ENCODE assay signal across 10 mouse cellular contexts in the genomic region with DNA sequence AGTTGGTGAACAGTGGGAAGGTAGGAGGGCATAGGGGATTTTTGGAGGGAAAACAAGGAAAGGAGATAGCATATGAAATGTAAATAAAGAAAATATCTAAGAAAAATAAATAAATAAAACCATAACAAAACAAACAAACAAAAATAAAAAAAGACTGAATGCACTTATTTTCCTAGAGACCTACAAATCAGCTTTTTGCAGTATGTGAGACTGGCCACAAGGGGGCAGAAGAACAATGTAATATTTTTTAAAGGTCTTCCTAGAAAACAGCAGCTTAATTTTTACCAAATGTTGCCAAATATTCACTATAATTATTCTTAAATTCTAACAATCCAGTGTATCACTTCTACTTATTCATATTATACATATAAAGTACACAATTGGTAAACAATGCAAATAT.
DNase-seq lines count a peak whose midpoint lies in the region; ATAC-seq lines count a peak whose summit lies in the region.
"Had no signal": no experiment of that assay in that cellular context is flagged by ENCODE, and none has a peak within 500 bp of the region (broad histone marks: within the 10 kb centered on the region; RNA-seq: fewer than 3 reads in every experiment).

No protein-coding gene starts in this region.

- no peaks in the 10 kb centered on the region for H3K4me1 ChIP-seq in hindbrain, embryonic 14.5 days (replicated peaks; ENCODE audit: control insufficient read depth, insufficient read depth, low read length)
- no peaks in the 10 kb centered on the region for H3K4me1 ChIP-seq in hindbrain, embryonic 13.5 days (replicated peaks)
- no peaks in the 10 kb centered on the region for H3K4me1 ChIP-seq in midbrain, embryonic 10.5 days
- H3K4me1 ChIP-seq: hindbrain, embryonic 15.5 days; liver, embryonic 13.5 days had no signal

- no peak for ATAC-seq in hindbrain, embryonic 14.5 days (ENCODE audit: low FRiP score)
- no peak for ATAC-seq in hindbrain, embryonic 13.5 days (ENCODE audit: low FRiP score)
- ATAC-seq in monocyte, adult 5-6 weeks (replicated peaks; ENCODE audit: insufficient number of reproducible peaks, low FRiP score, low TSS enrichment, poor library complexity, severe bottlenecking), result no peak

- H3K36me3 ChIP-seq in hindbrain, embryonic 14.5 days (replicated peaks; ENCODE audit: control insufficient read depth, insufficient read depth), result no peaks in the 10 kb centered on the region
- H3K36me3 ChIP-seq in hindbrain, embryonic 13.5 days, result no peaks in the 10 kb centered on the region
- no peaks in the 10 kb centered on the region for H3K36me3 ChIP-seq in midbrain, embryonic 10.5 days
- H3K36me3 ChIP-seq: hindbrain, embryonic 15.5 days; liver, embryonic 13.5 days had no signal

- H3K27me3 ChIP-seq in hindbrain, embryonic 14.5 days (ENCODE audit: control insufficient read depth, insufficient read depth, low read length), result no peaks in the 10 kb centered on the region
- H3K27me3 ChIP-seq in hindbrain, embryonic 13.5 days, result no peaks in the 10 kb centered on the region
- H3K27me3 ChIP-seq in midbrain, embryonic 10.5 days (ENCODE audit: low read depth, poor library complexity, severe bottlenecking), result no peaks in the 10 kb centered on the region
- H3K27me3 ChIP-seq: hindbrain, embryonic 15.5 days; liver, embryonic 13.5 days had no signal

- H3K4me2 ChIP-seq in hindbrain, embryonic 14.5 days (replicated peaks), result no peak overlapping the region
- no peak overlapping the region for H3K4me2 ChIP-seq in hindbrain, embryonic 13.5 days
- H3K4me2 ChIP-seq: hindbrain, embryonic 15.5 days; liver, embryonic 13.5 days had no signal

- peak; percentile 72 for DNase-seq in hindbrain, embryonic 14.5 days (ENCODE audit: low spot score)
- DNase-seq in right cerebral cortex, postnatal 14 days, result peak; percentile 11
- no peak for DNase-seq in right cerebral cortex, postnatal 36 days (ENCODE audit: low spot score in 2 of 2)
- DNase-seq in embryo, embryonic 11 days, result peak; percentile 23
- peak; percentile 28 for DNase-seq in right cerebral cortex, postnatal 4 days
- no peak for DNase-seq in midbrain, embryonic 10.5 days (ENCODE audit: low spot score)
- DNase-seq: liver, embryonic 13.5 days had no signal

- H3K4me3 ChIP-seq in hindbrain, embryonic 14.5 days (replicated peaks; ENCODE audit: low read length), result no peak overlapping the region
- H3K4me3 ChIP-seq in hindbrain, embryonic 13.5 days, result no peak overlapping the region
- H3K4me3 ChIP-seq in midbrain, embryonic 10.5 days, result no peak overlapping the region
- H3K4me3 ChIP-seq: hindbrain, embryonic 15.5 days; liver, embryonic 13.5 days had no signal

- no peak overlapping the region for H3K27ac ChIP-seq in hindbrain, embryonic 14.5 days
- H3K27ac ChIP-seq in hindbrain, embryonic 13.5 days, result no peak overlapping the region
- H3K27ac ChIP-seq in midbrain, embryonic 10.5 days (replicated peaks), result no peak overlapping the region
- H3K27ac ChIP-seq: hindbrain, embryonic 15.5 days; liver, embryonic 13.5 days had no signal

- no peak overlapping the region for H3K9ac ChIP-seq in hindbrain, embryonic 14.5 days
- H3K9ac ChIP-seq in hindbrain, embryonic 13.5 days, result no peak overlapping the region
- H3K9ac ChIP-seq: hindbrain, embryonic 15.5 days; liver, embryonic 13.5 days had no signal

- H3K9me3 ChIP-seq in hindbrain, embryonic 14.5 days (ENCODE audit: control insufficient read depth, low read length), result no peaks in the 10 kb centered on the region
- no peaks in the 10 kb centered on the region for H3K9me3 ChIP-seq in hindbrain, embryonic 13.5 days
- H3K9me3 ChIP-seq in midbrain, embryonic 10.5 days (replicated peaks), result no peaks in the 10 kb centered on the region
- H3K9me3 ChIP-seq: hindbrain, embryonic 15.5 days; liver, embryonic 13.5 days had no signal

Comparison
In these comparisons a context has a peak if more than half of its experiments do, and no peak if none do; other contexts are left out.
1. DNase-seq: peak in hindbrain, embryonic 14.5 days (single experiment), right cerebral cortex, postnatal 14 days (single experiment), embryo, embryonic 11 days (single experiment) and right cerebral cortex, postnatal 4 days (single experiment); none in right cerebral cortex, postnatal 36 days (0 of 2) and midbrain, embryonic 10.5 days (single experiment).